Mouse (Mus musculus) hindbrain, embryonic 10.5 days (tissue): ENCODE results near the gene Dcxr. TPM values are rescaled to one million over a fixed set of nuclear protein-coding genes. Genes with fewer than 3 reads are reported as not detected.
"Not testable (repeated sequence)": the region's sequence is repeated elsewhere in the genome, so short reads cannot be mapped to it uniquely, and the experiment has no call there.

Experiments used
- DNase-seq: peaks from one replicate; pipeline ENCODE4 v3.0.0-alpha.2; 2017; ENCODE audit warnings: low spot score
- H3K27ac ChIP-seq: fragments of 300-500 bp; sonication (generic); 2 replicates; pipeline ENCODE4 v1.5.1; 2016; ENCODE audit warnings: mild to moderate bottlenecking, moderate library complexity
- H3K27me3 ChIP-seq: fragments of 300-500 bp; sonication (generic); 2 replicates; pipeline ENCODE4 v1.6.1; 2016; ENCODE audit warnings: mild to moderate bottlenecking; ENCODE audit not compliant: poor library complexity, insufficient read depth, severe bottlenecking
- H3K36me3 ChIP-seq: fragments of 300-500 bp; sonication (generic); 2 replicates; pipeline ENCODE4 v1.6.1; 2016; ENCODE audit warnings: mild to moderate bottlenecking, moderate library complexity
- H3K4me1 ChIP-seq: fragments of 300-500 bp; sonication (generic); replicated peaks from 2 replicates; pipeline ENCODE4 v1.6.1; 2016; ENCODE audit warnings: mild to moderate bottlenecking
- H3K4me3 ChIP-seq: fragments of 300-500 bp; sonication (generic); 2 replicates; pipeline ENCODE4 v1.5.1; 2016; ENCODE audit warnings: mild to moderate bottlenecking, moderate library complexity
- H3K9me3 ChIP-seq: fragments of 300-500 bp; sonication (generic); 2 replicates; pipeline ENCODE4 v1.6.1; 2016; ENCODE audit warnings: mild to moderate bottlenecking, moderate library complexity
- WGBS: fragments of 180-500 bp; shearing (Covaris S2); methylation state at CpG from one replicate; pipeline ENCODE4 v1.1.7; 2016; 5-methylcytosine and 5-hydroxymethylcytosine counted together
- polyA plus RNA-seq: library from polyadenylated mRNA; unstranded; fragments of >200 nt; fragmentation: Nextera tagmentation; extraction: Ambion mirVana; gene quantifications from 2 replicates; pipeline ENCODE4 v1.2.1, GENCODE M21; 2016

Dcxr gene
- polyA plus RNA-seq, 1 experiment from 2014 or later = 19.8 TPM

GRCm38 (mm10) chr11:120747974-120748373, 20.9 kb upstream of the Dcxr start:
- 84% methylated on average over 4 of the region's 4 CpGs for WGBS
- Histone ChIP-seq H3K36me3 (no peaks in the 10 kb centered on the region), H3K9me3 (no peaks in the 10 kb centered on the region)

GRCm38 (mm10) chr11:120744121-120744701, 17.1 kb upstream of the Dcxr start:
- Histone ChIP-seq H3K9me3 (no peaks in the 10 kb centered on the region), H3K27me3 (no peaks in the 10 kb centered on the region), H3K4me1 (no peaks in the 10 kb centered on the region), H3K27ac (no peak overlapping the region), H3K36me3 (no peaks in the 10 kb centered on the region), H3K4me3 (no peak overlapping the region)
- 73% methylated on average over 7 of the region's 7 CpGs for WGBS
- no peak for DNase-seq

More at GRCm38 (mm10) chr11:120747974-120748373, 20.9 kb upstream of the Dcxr start:
- no peak for DNase-seq
- Histone ChIP-seq H3K4me1 (no peaks in the 10 kb centered on the region), H3K27me3 (no peaks in the 10 kb centered on the region), H3K4me3 (no peak overlapping the region), H3K27ac (no peak overlapping the region)

- Histone ChIP-seq H3K27ac (no peak overlapping the region), H3K27me3 (no peaks in the 10 kb centered on the region), H3K36me3 (no peaks in the 10 kb centered on the region), H3K9me3 (no peaks in the 10 kb centered on the region), H3K4me3 (no peak overlapping the region), H3K4me1 (no peaks in the 10 kb centered on the region)
- no peak for DNase-seq
- WGBS = 92% methylated on average over 5 of the region's 5 CpGs
Observed at GRCm38 (mm10) chr11:120740981-120741380, 13.9 kb upstream of the Dcxr start.

- H3K4me1 ChIP-seq = no peaks in the 10 kb centered on the region
- H3K4me3 ChIP-seq = no peak overlapping the region
- H3K27me3 ChIP-seq = peaks cover 9% of the 10 kb centered on the region; the same call in 1 of the 2 replicates
- DNase-seq = no peak
- H3K9me3 ChIP-seq = no peaks in the 10 kb centered on the region
- H3K27ac ChIP-seq = no peak overlapping the region
- WGBS = 75% methylated on average over 6 of the region's 6 CpGs
- H3K36me3 ChIP-seq = no peaks in the 10 kb centered on the region
Observed at GRCm38 (mm10) chr11:120736424-120736823, 9.3 kb upstream of the Dcxr start.

- Histone ChIP-seq H3K36me3 (no peaks in the 10 kb centered on the region), H3K9me3 (no peaks in the 10 kb centered on the region), H3K4me1 (peaks cover 10% of the 10 kb centered on the region), H3K27me3 (peaks cover 32% of the 10 kb centered on the region), H3K27ac (no peak overlapping the region), H3K4me3 (no peak overlapping the region)
- DNase-seq = no peak
- whole genome bisulfite sequencing = 63% methylated on average over 6 of the region's 6 CpGs
Observed at GRCm38 (mm10) chr11:120733521-120733920, 6.4 kb upstream of the Dcxr start.

GRCm38 (mm10) chr11:120731858-120732680, 5.0 kb upstream of the Dcxr start, which contains the start of gene Cbr2:
Gene Cbr2 (minus strand): TSS chr11:120732114.
- Histone ChIP-seq H3K27ac (no peak within 1 kb of the TSS), H3K27me3 (peaks cover 39% of the 10 kb centered on the region), H3K4me3 (no peak within 1 kb of the TSS), H3K9me3 (no peaks in the 10 kb centered on the region), H3K36me3 (no peaks in the 10 kb centered on the region), H3K4me1 (peaks cover 15% of the 10 kb centered on the region)
- 81% methylated on average over 12 of the region's 12 CpGs for WGBS
- no peak for DNase-seq

GRCm38 (mm10) chr11:120731395-120731794, 4.3 kb upstream of the Dcxr start:
- H3K36me3 ChIP-seq = no peaks in the 10 kb centered on the region
- H3K4me1 ChIP-seq = peaks cover 21% of the 10 kb centered on the region
- H3K27me3 ChIP-seq = peaks cover 41% of the 10 kb centered on the region
- no peaks in the 10 kb centered on the region for H3K9me3 ChIP-seq
- DNase-seq = no peak
- WGBS = 97% methylated on average over 1 of the region's 1 CpGs
- H3K4me3 ChIP-seq = no peak overlapping the region
- H3K27ac ChIP-seq = no peak overlapping the region

GRCm38 (mm10) chr11:120730331-120730870, 3.3 kb upstream of the Dcxr start:
- no peak for DNase-seq
- H3K9me3 ChIP-seq = no peaks in the 10 kb centered on the region
- H3K4me3 ChIP-seq = no peak overlapping the region
- H3K4me1 ChIP-seq = peaks cover 26% of the 10 kb centered on the region
- H3K36me3 ChIP-seq = 0 out of 2 replicates have a peak, but pooled peaks cover 2% of the 10 kb centered on the region
- WGBS = 87% methylated on average over 10 of the region's 10 CpGs
- peaks cover 51% of the 10 kb centered on the region for H3K27me3 ChIP-seq
- no peak overlapping the region for H3K27ac ChIP-seq

- Histone ChIP-seq H3K27me3 (peaks cover 57% of the 10 kb centered on the region), H3K4me3 (peak overlapping the region; percentile 36), H3K27ac (peak overlapping the region; percentile 64), H3K4me1 (peaks cover 26% of the 10 kb centered on the region)
- not testable (repeated sequence) for H3K36me3 ChIP-seq, H3K9me3 ChIP-seq
- WGBS = 2% methylated on average over 17 of the region's 21 CpGs
- peak; percentile 56 for DNase-seq
Observed at GRCm38 (mm10) chr11:120729432-120730050, 2.5 kb upstream of the Dcxr start.

GRCm38 (mm10) chr11:120728530-120729240, 1.6 kb upstream of the Dcxr start:
- H3K27ac ChIP-seq = peak overlapping the region; percentile 64
- 70% methylated on average over 11 of the region's 11 CpGs for WGBS

GRCm38 (mm10) chr11:120727564-120727963, 483 bp upstream of the Dcxr start:
- Histone ChIP-seq H3K27me3 (peaks cover 65% of the 10 kb centered on the region), H3K27ac (no peak overlapping the region), H3K4me3 (peak overlapping the region; percentile 68; the same call in 1 of the 2 replicates), H3K4me1 (peaks cover 28% of the 10 kb centered on the region), H3K9me3 (no peaks in the 10 kb centered on the region), H3K36me3 (0 out of 2 replicates have a peak, but pooled peaks cover 9% of the 10 kb centered on the region)
- WGBS = 62% methylated on average over 12 of the region's 12 CpGs
- DNase-seq = no peak

More at GRCm38 (mm10) chr11:120728530-120729240, 1.6 kb upstream of the Dcxr start:
- Histone ChIP-seq H3K36me3 (0 out of 2 replicates have a peak, but pooled peaks cover 5% of the 10 kb centered on the region), H3K4me1 (peaks cover 26% of the 10 kb centered on the region), H3K27me3 (peaks cover 58% of the 10 kb centered on the region), H3K9me3 (no peaks in the 10 kb centered on the region), H3K4me3 (peak overlapping the region; percentile 36)
- DNase-seq = no peak
